Mouse (Mus musculus) embryonic facial prominence, embryonic 10.5 days (tissue): Measurements from ENCODE around the gene Cdk17. TPM values are rescaled to one million over a fixed set of nuclear protein-coding genes. Genes with fewer than 3 reads are reported as not detected.

Experiments used
- DNase-seq: peaks from one replicate; pipeline ENCODE4 v3.0.0-alpha.2; 2017; ENCODE audit warnings: low spot score
- H3K27ac ChIP-seq: fragments of 300-500 bp; sonication (generic); replicated peaks from 2 replicates; pipeline ENCODE4 v1.5.1; 2016; ENCODE audit warnings: mild to moderate bottlenecking
- H3K27me3 ChIP-seq: fragments of 300-500 bp; sonication (generic); replicated peaks from 2 replicates; pipeline ENCODE4 v1.6.1; 2016; ENCODE audit warnings: low read depth, mild to moderate bottlenecking; ENCODE audit not compliant: poor library complexity, severe bottlenecking
- H3K36me3 ChIP-seq: fragments of 300-500 bp; sonication (generic); replicated peaks from 2 replicates; pipeline ENCODE4 v1.6.1; 2016; ENCODE audit warnings: mild to moderate bottlenecking, moderate library complexity
- H3K4me1 ChIP-seq: fragments of 300-500 bp; sonication (generic); 2 replicates; pipeline ENCODE4 v1.6.1; 2016
- H3K4me3 ChIP-seq: fragments of 300-500 bp; sonication (generic); 2 replicates; pipeline ENCODE4 v1.5.1; 2016; ENCODE audit warnings: mild to moderate bottlenecking, moderate library complexity
- H3K9me3 ChIP-seq: fragments of 300-500 bp; sonication (generic); 2 replicates; pipeline ENCODE4 v1.6.1; 2016; ENCODE audit warnings: mild to moderate bottlenecking
- WGBS: fragments of 180-500 bp; shearing (Covaris S2); methylation state at CpG from one replicate; pipeline ENCODE4 v1.1.7; 2016; 5-methylcytosine and 5-hydroxymethylcytosine counted together
- polyA plus RNA-seq: library from polyadenylated mRNA; unstranded; fragments of >200 nt; fragmentation: Nextera tagmentation; extraction: Ambion mirVana; gene quantifications from 2 replicates; pipeline ENCODE4 v1.2.1, GENCODE M21; 2016

The Cdk17 gene
- polyA plus RNA-seq, 1 experiment from 2014 or later, result 18.1 TPM

DNA sequence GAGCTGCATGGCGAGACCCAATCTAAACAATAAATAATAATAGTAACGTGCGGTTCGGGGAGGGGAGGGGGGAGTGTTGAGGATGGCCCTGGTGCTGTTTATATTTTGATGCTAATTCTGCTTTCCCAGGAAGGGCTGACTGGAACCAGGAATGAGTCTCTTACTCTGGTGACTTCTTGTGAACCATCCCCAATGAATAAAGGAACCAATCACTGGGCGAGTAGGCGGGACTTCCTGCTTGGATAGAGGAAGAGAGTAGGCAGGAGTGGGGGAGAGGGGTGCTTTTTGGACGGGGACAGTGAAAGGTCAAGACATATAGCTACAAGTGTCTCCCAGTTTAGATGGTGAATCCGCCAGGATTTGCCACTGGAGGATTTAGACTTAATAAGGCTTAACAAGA, 117.7 kb downstream of the Cdk17 start:
- peaks cover 77% of the 10 kb centered on the region for H3K36me3 ChIP-seq
- WGBS, result 80% methylated on average over 8 of the region's 8 CpGs
- H3K27ac ChIP-seq, result no peak overlapping the region
- H3K27me3 ChIP-seq, result no peaks in the 10 kb centered on the region
- H3K4me3 ChIP-seq, result no peak overlapping the region
- H3K4me1 ChIP-seq, result peaks cover 42% of the 10 kb centered on the region
- no peak for DNase-seq
- H3K9me3 ChIP-seq, result no peaks in the 10 kb centered on the region

GRCm38 (mm10) chr10:93279062-93279461, 118.4 kb downstream of the Cdk17 start:
- peaks cover 41% of the 10 kb centered on the region for H3K4me1 ChIP-seq
- peaks cover 80% of the 10 kb centered on the region for H3K36me3 ChIP-seq
- no peaks in the 10 kb centered on the region for H3K27me3 ChIP-seq
- H3K27ac ChIP-seq, result no peak overlapping the region
- DNase-seq, result no peak
- H3K9me3 ChIP-seq, result no peaks in the 10 kb centered on the region
- no peak overlapping the region for H3K4me3 ChIP-seq
- WGBS, result 91% methylated on average over 9 of the region's 9 CpGs

DNA sequence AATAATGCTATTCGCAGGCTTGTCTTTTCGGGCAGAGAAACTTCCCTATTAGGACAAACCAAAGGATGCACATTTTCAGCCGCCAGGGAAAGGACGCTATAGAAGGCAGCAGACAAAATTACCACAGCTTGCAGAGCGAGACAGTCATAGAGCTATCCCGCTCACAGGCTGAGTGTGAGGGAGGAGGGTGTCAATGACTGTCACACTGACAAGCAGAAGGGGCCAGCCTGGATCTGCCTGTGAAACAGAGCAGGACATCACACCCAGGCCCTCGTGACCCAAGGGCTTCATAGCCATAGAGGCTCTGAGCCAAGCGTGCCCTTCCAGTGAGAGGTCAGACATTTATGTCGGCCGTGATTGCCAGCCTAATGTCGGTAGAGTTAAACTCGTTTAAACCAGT, 119.9 kb downstream of the Cdk17 start:
- no peak for DNase-seq
- WGBS, result 86% methylated on average over 12 of the region's 12 CpGs
- Histone ChIP-seq H3K9me3 (no peaks in the 10 kb centered on the region), H3K4me3 (no peak overlapping the region), H3K36me3 (peaks cover 83% of the 10 kb centered on the region), H3K27ac (no peak overlapping the region), H3K4me1 (peaks cover 33% of the 10 kb centered on the region), H3K27me3 (no peaks in the 10 kb centered on the region)

GRCm38 (mm10) chr10:93281092-93281491, 120.4 kb downstream of the Cdk17 start:
- Histone ChIP-seq H3K4me1 (peaks cover 28% of the 10 kb centered on the region), H3K9me3 (no peaks in the 10 kb centered on the region), H3K27ac (no peak overlapping the region), H3K36me3 (peaks cover 84% of the 10 kb centered on the region), H3K27me3 (no peaks in the 10 kb centered on the region), H3K4me3 (no peak overlapping the region)
- DNase-seq, result no peak
- WGBS, result 87% methylated on average over 7 of the region's 7 CpGs

DNA sequence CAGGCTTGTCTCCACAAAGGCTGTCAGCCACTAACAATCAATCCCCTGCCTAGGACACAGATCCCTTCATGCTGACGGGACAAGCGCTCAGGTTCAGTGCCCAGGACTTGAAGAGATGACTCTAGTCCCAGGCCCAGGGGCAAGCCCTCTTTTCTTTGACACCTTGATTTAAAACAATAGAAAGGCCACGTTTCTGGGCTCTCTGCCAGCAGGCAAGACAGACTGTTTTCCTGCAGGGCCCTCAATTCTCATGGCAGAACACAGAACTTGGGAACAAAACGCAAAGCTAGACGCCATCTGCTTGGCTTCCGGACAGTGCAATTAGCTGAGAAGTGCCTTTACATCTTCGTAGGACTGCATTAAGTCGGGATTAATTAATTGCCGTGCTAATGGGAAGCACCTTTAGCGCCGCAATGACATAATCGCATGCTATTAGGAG, 121.9 kb downstream of the Cdk17 start:
- Histone ChIP-seq H3K4me3 (no peak overlapping the region), H3K4me1 (peaks cover 14% of the 10 kb centered on the region), H3K27me3 (no peaks in the 10 kb centered on the region), H3K27ac (no peak overlapping the region), H3K36me3 (peaks cover 91% of the 10 kb centered on the region), H3K9me3 (no peaks in the 10 kb centered on the region)
- DNase-seq, result no peak
- WGBS, result 64% methylated on average over 12 of the region's 12 CpGs

DNA sequence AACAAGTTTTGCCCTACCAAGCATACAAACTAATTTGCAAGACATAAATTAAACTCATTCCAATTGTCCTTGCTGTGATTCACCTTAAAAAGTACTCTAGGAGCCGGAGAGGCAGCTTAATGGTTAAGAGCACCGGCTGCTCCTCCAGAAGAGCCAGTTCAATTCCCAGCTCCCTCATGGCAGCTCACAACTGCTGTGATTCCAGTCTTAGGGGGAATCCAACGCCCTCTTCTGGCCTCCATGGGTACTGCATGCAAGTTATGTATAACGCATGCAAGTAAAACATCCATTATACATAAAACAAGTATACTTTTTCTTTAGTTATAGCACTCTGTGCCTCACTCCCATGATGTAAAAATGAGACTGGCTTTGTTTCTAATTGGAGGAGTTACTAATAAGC, 122.6 kb downstream of the Cdk17 start:
- no peak overlapping the region for H3K27ac ChIP-seq
- H3K27me3 ChIP-seq, result no peaks in the 10 kb centered on the region
- peaks cover 11% of the 10 kb centered on the region; the same call in 1 of the 2 replicates for H3K4me1 ChIP-seq
- H3K4me3 ChIP-seq, result no peak overlapping the region
- no peak for DNase-seq
- H3K9me3 ChIP-seq, result no peaks in the 10 kb centered on the region
- 74% methylated on average over 4 of the region's 4 CpGs for WGBS
- peaks cover 95% of the 10 kb centered on the region for H3K36me3 ChIP-seq

DNA sequence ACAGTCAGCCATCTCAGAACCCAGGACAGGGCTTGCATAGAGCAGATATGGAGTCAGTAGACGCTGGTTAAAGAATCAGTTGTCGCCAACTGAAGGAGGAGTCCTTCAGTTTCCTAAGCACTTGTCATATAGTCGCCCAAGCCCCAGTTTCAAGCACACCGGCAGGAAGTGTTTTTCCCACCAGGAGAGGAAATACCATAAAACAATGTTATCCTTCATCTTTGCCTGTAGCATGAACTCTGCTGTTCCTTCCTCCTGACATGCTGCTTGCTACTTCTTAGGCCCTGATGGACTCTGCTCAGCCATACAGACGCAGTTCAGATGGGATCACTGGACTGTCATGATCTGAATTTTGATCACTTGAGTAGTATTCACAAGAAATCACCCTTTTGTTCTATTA, 124.8 kb downstream of the Cdk17 start:
- 79% methylated on average over 5 of the region's 5 CpGs for WGBS
- no peak for DNase-seq
- Histone ChIP-seq H3K9me3 (no peaks in the 10 kb centered on the region), H3K27ac (no peak overlapping the region), H3K4me3 (no peak overlapping the region), H3K36me3 (peaks cover 77% of the 10 kb centered on the region), H3K4me1 (peaks cover 11% of the 10 kb centered on the region; the same call in 1 of the 2 replicates), H3K27me3 (no peaks in the 10 kb centered on the region)

DNA sequence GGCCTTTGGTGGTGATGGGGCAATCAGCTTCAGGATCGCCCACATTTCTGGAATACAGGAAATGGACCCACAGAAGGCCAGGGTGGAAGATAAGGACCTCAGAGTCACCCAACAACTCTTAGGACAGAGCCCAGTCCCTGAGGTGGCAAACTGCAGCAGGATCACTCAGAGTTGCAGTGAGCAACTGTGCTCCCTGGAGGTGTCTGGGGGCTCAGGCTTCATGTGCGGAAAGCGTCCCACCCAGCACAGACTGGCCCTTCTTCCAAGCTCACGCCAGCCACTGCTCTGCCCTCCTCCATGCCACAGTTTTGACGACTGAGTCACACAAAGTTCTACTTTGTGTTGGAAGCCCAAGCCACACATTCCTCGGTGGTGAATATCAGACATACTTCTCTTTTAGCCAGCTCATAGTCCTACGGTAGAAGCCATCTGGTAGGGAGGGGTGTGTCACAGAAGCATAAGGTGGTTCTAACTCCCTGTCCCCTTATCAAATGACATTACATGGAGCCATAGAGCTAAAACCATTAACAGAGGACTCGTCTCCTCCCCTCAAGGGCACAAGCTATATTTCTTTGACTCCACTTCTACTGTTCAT, 127.0 kb downstream of the Cdk17 start:
- no peak for DNase-seq
- H3K27ac ChIP-seq, result no peak overlapping the region
- 92% methylated on average over 8 of the region's 8 CpGs for WGBS
- H3K36me3 ChIP-seq, result peaks cover 64% of the 10 kb centered on the region
- no peak overlapping the region for H3K4me3 ChIP-seq
- peaks cover 7% of the 10 kb centered on the region; the same call in 1 of the 2 replicates for H3K4me1 ChIP-seq
- no peaks in the 10 kb centered on the region for H3K27me3 ChIP-seq
- H3K9me3 ChIP-seq, result no peaks in the 10 kb centered on the region

DNA sequence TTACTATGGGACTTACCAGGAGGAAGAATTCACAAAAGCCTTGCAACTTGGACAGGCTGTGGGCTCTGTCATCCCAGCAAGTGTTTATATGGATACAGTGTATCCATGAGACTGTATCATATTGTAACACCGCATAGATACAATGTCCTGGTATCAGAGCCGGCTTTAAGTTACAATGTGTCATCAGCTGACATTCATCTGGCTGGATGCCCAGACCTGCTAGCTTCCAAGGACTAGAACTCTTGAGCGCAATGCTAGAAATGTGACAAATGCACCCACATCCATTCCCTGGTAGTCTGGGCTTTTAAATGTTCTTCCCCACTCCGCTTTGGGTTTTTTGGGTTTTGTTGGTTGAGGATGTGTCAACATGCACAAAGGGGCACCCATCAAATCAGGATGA, 127.7 kb downstream of the Cdk17 start:
- Histone ChIP-seq H3K9me3 (no peaks in the 10 kb centered on the region), H3K36me3 (peaks cover 62% of the 10 kb centered on the region), H3K4me3 (no peak overlapping the region), H3K27me3 (no peaks in the 10 kb centered on the region), H3K27ac (no peak overlapping the region), H3K4me1 (peaks cover 9% of the 10 kb centered on the region)
- DNase-seq, result no peak
- 95% methylated on average over 4 of the region's 4 CpGs for WGBS

DNA sequence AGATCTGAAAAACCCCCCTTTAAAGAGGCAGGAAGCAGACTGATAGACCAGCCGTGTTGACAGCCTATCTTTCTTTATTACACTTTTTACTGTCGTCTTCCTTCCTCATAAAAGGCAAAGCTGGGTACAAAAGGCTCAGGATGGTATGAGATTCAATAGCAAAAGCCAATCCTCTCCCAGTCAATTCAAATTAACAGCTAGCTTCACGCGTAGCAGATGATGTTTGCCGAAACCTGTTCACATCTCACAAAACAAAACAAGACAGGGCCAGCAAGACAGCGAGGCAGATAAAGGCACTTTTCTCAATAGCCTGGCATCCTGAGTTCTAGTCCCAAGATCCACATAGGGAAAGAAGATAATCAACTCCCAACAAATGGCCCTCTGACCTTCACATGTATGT, 128.7 kb downstream of the Cdk17 start:
- no peaks in the 10 kb centered on the region for H3K27me3 ChIP-seq
- H3K27ac ChIP-seq, result no peak overlapping the region
- H3K9me3 ChIP-seq, result no peaks in the 10 kb centered on the region
- peaks cover 52% of the 10 kb centered on the region for H3K36me3 ChIP-seq
- 86% methylated on average over 6 of the region's 6 CpGs for WGBS
- H3K4me1 ChIP-seq, result peaks cover 20% of the 10 kb centered on the region
- H3K4me3 ChIP-seq, result no peak overlapping the region
- no peak for DNase-seq

- H3K27me3 ChIP-seq, result no peaks in the 10 kb centered on the region
- no peak overlapping the region for H3K27ac ChIP-seq
- no peaks in the 10 kb centered on the region for H3K9me3 ChIP-seq
- 38% methylated on average over 7 of the region's 7 CpGs for WGBS
- peaks cover 33% of the 10 kb centered on the region for H3K36me3 ChIP-seq
- peak; percentile 74 for DNase-seq
- H3K4me3 ChIP-seq, result no peak overlapping the region
- peaks cover 32% of the 10 kb centered on the region for H3K4me1 ChIP-seq
Measured at GRCm38 (mm10) chr10:93291352-93291751, 130.7 kb downstream of the Cdk17 start.

GRCm38 (mm10) chr10:93291843-93292242, 131.2 kb downstream of the Cdk17 start:
- DNase-seq, result peak; percentile 81
- no peaks in the 10 kb centered on the region for H3K27me3 ChIP-seq
- peaks cover 37% of the 10 kb centered on the region for H3K4me1 ChIP-seq
- 8% methylated on average over 6 of the region's 6 CpGs for WGBS
- H3K4me3 ChIP-seq, result no peak overlapping the region
- H3K27ac ChIP-seq, result no peak overlapping the region
- H3K9me3 ChIP-seq, result no peaks in the 10 kb centered on the region
- peaks cover 31% of the 10 kb centered on the region for H3K36me3 ChIP-seq

GRCm38 (mm10) chr10:93293621-93294020, 132.9 kb downstream of the Cdk17 start:
- Histone ChIP-seq H3K36me3 (peaks cover 16% of the 10 kb centered on the region; the same call in 1 of the 2 replicates), H3K4me1 (peaks cover 52% of the 10 kb centered on the region)
- 83% methylated on average over 7 of the region's 7 CpGs for WGBS

More at GRCm38 (mm10) chr10:93293621-93294020, 132.9 kb downstream of the Cdk17 start:
- no peak for DNase-seq
- Histone ChIP-seq H3K27ac (no peak overlapping the region), H3K4me3 (no peak overlapping the region), H3K9me3 (no peaks in the 10 kb centered on the region), H3K27me3 (no peaks in the 10 kb centered on the region)
